Mouse (Mus musculus): Measurements from ENCODE around the gene Obscn. TPM values are rescaled to one million over a fixed set of nuclear protein-coding genes. Genes with fewer than 3 reads are reported as not detected.
A peak's percentile ranks its signal among the peaks of the same experiment; 100 is the strongest.

Obscn gene
- 100 to 1,000 TPM; 753 to 782 TPM for total RNA-seq (2021)
- long read RNA-seq, experiment 1, partial matches to known transcripts, result 126 of 670 reads
- long read RNA-seq, experiment 1, other reads (novel, unspliced or antisense), result 544 of 670 reads
- long read RNA-seq, experiment 2, partial matches to known transcripts, result 58 of 293 reads
- long read RNA-seq, experiment 2, other reads (novel, unspliced or antisense), result 235 of 293 reads

GRCm38 (mm10) chr11:59135904-59136452 lies at the start of gene Obscn:
TSS of gene Obscn (minus strand) at chr11:59136402.
- peak; percentile 34 to 47 for DNase-seq

- DNase-seq, result peak; percentile 44 to 55
Measured at GRCm38 (mm10) chr11:59185490-59185889, 49.3 kb upstream of the Obscn start.

- peak; percentile 82 to 83 for DNase-seq
Measured at GRCm38 (mm10) chr11:59183821-59184220, 47.6 kb upstream of the Obscn start.

- peak; percentile 83 to 85 for DNase-seq
Measured at GRCm38 (mm10) chr11:59182864-59183331, 46.7 kb upstream of the Obscn start, which contains the start of gene Gjc2. TSS of gene Gjc2 (minus strand) at chr11:59183213.

GRCm38 (mm10) chr11:59176921-59177320 lies 40.7 kb upstream of the Obscn start:
- no peak for DNase-seq

- DNase-seq, result no peak
Measured at GRCm38 (mm10) chr11:59176475-59176874, 40.3 kb upstream of the Obscn start.

- no peak for DNase-seq
Measured at GRCm38 (mm10) chr11:59174189-59174838, 38.1 kb upstream of the Obscn start.

GRCm38 (mm10) chr11:59170549-59170948 lies 34.3 kb upstream of the Obscn start:
- DNase-seq, result no peak

GRCm38 (mm10) chr11:59169807-59170206 lies 33.6 kb upstream of the Obscn start:
- no peak for DNase-seq

GRCm38 (mm10) chr11:59165616-59166241 lies 29.5 kb upstream of the Obscn start:
- no peak for DNase-seq

GRCm38 (mm10) chr11:59164384-59164783 lies 28.2 kb upstream of the Obscn start:
- DNase-seq, result peak in 1 of 2 experiments; percentile 25

- peak; percentile 97 to 99 for DNase-seq
Measured at GRCm38 (mm10) chr11:59163255-59164236, 27.3 kb upstream of the Obscn start, which contains the start of gene Iba57. TSS of gene Iba57 (minus strand) at chr11:59163739.

GRCm38 (mm10) chr11:59162443-59163254 lies 26.4 kb upstream of the Obscn start:
- DNase-seq, result no peak

- DNase-seq, result peak; percentile 55 to 73
Measured at GRCm38 (mm10) chr11:59161398-59161797, 25.2 kb upstream of the Obscn start.

- no peak for DNase-seq
Measured at GRCm38 (mm10) chr11:59159558-59159957, 23.4 kb upstream of the Obscn start.

GRCm38 (mm10) chr11:59159099-59159498 lies 22.9 kb upstream of the Obscn start:
- DNase-seq, result no peak

- no peak for DNase-seq
Measured at GRCm38 (mm10) chr11:59155900-59156299, 19.7 kb upstream of the Obscn start.

GRCm38 (mm10) chr11:59154220-59154619 lies 18.0 kb upstream of the Obscn start:
- no peak for DNase-seq

GRCm38 (mm10) chr11:59151729-59152128 lies 15.5 kb upstream of the Obscn start:
- DNase-seq, result no peak

- DNase-seq, result no peak
Measured at GRCm38 (mm10) chr11:59149302-59149701, 13.1 kb upstream of the Obscn start.

GRCm38 (mm10) chr11:59142962-59143361 lies 6.8 kb upstream of the Obscn start:
- no peak for DNase-seq

All from heart, adult 18-20 months (tissue).